Mouse (Mus musculus): ENCODE measurements around the gene Map2k3. TPM values are rescaled to one million over a fixed set of nuclear protein-coding genes. Genes with fewer than 3 reads are reported as not detected.
"Not testable (repeated sequence)": the region's sequence is repeated elsewhere in the genome, so short reads cannot be mapped to it uniquely, and the experiment has no call there.

Gene Map2k3
- total and polyA plus RNA-seq, 3 experiments, result 13.7 to 92.5 (median 35.5) TPM

DNA sequence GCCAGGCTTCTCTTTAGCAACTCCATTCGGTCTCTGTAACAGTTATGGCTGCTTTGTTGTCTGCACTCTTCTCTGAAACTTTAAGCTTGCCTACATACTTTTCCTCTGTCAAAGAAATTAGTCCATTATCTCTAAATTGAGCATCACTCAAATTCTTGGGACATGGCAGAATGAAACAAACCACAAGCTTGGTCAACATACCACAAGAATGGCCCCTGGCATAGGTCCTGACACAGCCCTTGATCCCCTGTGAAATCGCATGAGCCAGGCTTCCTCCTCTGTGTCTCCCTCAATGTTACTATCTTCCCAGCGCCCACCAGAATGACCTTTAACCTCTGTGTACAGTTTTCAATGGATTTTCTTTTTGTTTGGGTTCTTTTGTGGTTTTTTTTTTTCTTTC, 49.4 kb upstream of the Map2k3 start:
- H3K27ac ChIP-seq (ENCODE audit: insufficient read depth, low read depth), result no peak overlapping the region
- H3K27me3 ChIP-seq (replicated peaks), result no peaks in the 10 kb centered on the region
- H3K9me3 ChIP-seq (replicated peaks; ENCODE audit: low read length), result no peaks in the 10 kb centered on the region
- no peak for DNase-seq (ENCODE audit: extremely low read depth)
- no peak overlapping the region for H3K4me2 ChIP-seq (ENCODE audit: insufficient read depth, low read depth, poor library complexity, severe bottlenecking)
- peaks cover 19% of the 10 kb centered on the region for H3K79me2 ChIP-seq (replicated peaks; ENCODE audit: control insufficient read depth, extremely low read depth, insufficient read depth, poor library complexity, severe bottlenecking)
- no peak overlapping the region for H3K4me3 ChIP-seq (replicated peaks in 1 of 3; ENCODE audit: low read depth in 2 of 3, low read length in 2 of 3, poor library complexity in 1 of 3)
- H3K9ac ChIP-seq (ENCODE audit: insufficient read depth, low read depth), result no peak overlapping the region
- TF ChIP-seq KAT2A (IDR thresholded peaks at IDR 0.05; ENCODE audit: insufficient replicate concordance, low read length) (no peak), JUND (conservative IDR thresholded peaks at IDR 0.05; ENCODE audit: low read depth, low read length) (no peak), JUN (IDR thresholded peaks at IDR 0.05; ENCODE audit: insufficient read depth, low read depth, low read length) (no peak), ZC3H11A (IDR thresholded peaks at IDR 0.05; ENCODE audit: low read depth, low read length) (no peak), CTCF (conservative IDR thresholded peaks at IDR 0.05 in 1 of 2, IDR thresholded peaks at IDR 0.05 in 1 of 2; ENCODE audit: low read depth in 2 of 2, low read length in 2 of 2) (no peak), HCFC1 (IDR thresholded peaks at IDR 0.05; ENCODE audit: low read depth, low read length) (no peak), MEF2A (IDR thresholded peaks at IDR 0.05; ENCODE audit: borderline replicate concordance, low read depth, low read length) (no peak), SIN3A (IDR thresholded peaks at IDR 0.05; ENCODE audit: low read length) (no peak), NELFE (IDR thresholded peaks at IDR 0.05; ENCODE audit: low read depth, low read length) (no peak), UBTF (IDR thresholded peaks at IDR 0.05; ENCODE audit: low read depth, low read length) (no peak), BHLHE40 (IDR thresholded peaks at IDR 0.05; ENCODE audit: low read depth, low read length) (no peak), NRF1 (IDR thresholded peaks at IDR 0.05; ENCODE audit: low read depth, low read length) (no peak), TBP (conservative IDR thresholded peaks at IDR 0.05; ENCODE audit: low read depth, low read length) (no peak), MAZ (IDR thresholded peaks at IDR 0.05; ENCODE audit: low read depth, low read length) (no peak), MYC (IDR thresholded peaks at IDR 0.05; ENCODE audit: low read depth, low read length) (no peak), IRF4 (IDR thresholded peaks at IDR 0.05; ENCODE audit: low read depth, low read length) (no peak), USF2 (conservative IDR thresholded peaks at IDR 0.05; ENCODE audit: low read depth, low read length) (no peak)
- H3K4me1 ChIP-seq (ENCODE audit: control insufficient read depth in 1 of 2, insufficient read depth in 2 of 2), result peaks cover 6 to 17% of the 10 kb centered on the region in 2 experiments; a peak in 2 of 4 replicates
- dilution Hi-C loops (cut with MboI; ENCODE audit: extremely low pct_ligation_motif_present, extremely low pct_unique_long_range_greater_than_20kb, low sequenced_read_pairs) (no loop called here), in situ Hi-C loops (cut with MboI; ENCODE audit: low pct_ligation_motif_present, low pct_unique_long_range_greater_than_20kb, low sequenced_read_pairs) (no loop called here)
- peaks cover 2 to 38% of the 10 kb centered on the region in 2 experiments for H3K36me3 ChIP-seq (replicated peaks in 1 of 2; ENCODE audit: control insufficient read depth in 1 of 2, insufficient read depth in 1 of 2, low read length in 1 of 2)

DNA sequence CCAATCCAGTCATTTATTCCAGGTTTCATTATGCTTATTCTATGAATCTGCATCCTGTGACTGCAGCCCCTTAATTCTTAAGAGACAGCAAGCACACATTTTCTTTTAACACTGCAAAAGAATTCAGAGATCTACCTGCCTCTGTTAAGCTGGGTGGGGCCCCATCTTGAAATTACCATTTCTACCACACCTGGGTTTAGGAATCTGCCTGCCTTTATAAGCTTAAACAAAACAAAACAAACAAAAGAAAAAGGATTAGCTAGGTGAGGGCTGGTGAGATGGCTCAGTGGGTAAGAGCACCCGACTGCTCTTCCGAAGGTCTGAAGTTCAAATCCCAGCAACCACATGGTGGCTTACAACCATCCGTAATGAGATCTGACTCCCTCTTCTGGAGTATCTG, 44.8 kb upstream of the Map2k3 start:
- DNase-seq (ENCODE audit: extremely low read depth); in situ Hi-C loops (cut with MboI; ENCODE audit: low pct_ligation_motif_present, low pct_unique_long_range_greater_than_20kb, low sequenced_read_pairs); H3K9ac ChIP-seq (ENCODE audit: insufficient read depth, low read depth); H3K4me3 ChIP-seq (replicated peaks in 1 of 3; ENCODE audit: low read depth in 2 of 3, low read length in 2 of 3, poor library complexity in 1 of 3); H3K27ac ChIP-seq (ENCODE audit: insufficient read depth, low read depth); H3K4me1 ChIP-seq (ENCODE audit: control insufficient read depth in 1 of 2, insufficient read depth in 2 of 2); H3K27me3 ChIP-seq (replicated peaks); dilution Hi-C loops (cut with MboI; ENCODE audit: extremely low pct_ligation_motif_present, extremely low pct_unique_long_range_greater_than_20kb, low sequenced_read_pairs); H3K4me2 ChIP-seq (ENCODE audit: insufficient read depth, low read depth, poor library complexity, severe bottlenecking); H3K9me3 ChIP-seq (replicated peaks; ENCODE audit: low read length); H3K79me2 ChIP-seq (replicated peaks; ENCODE audit: control insufficient read depth, extremely low read depth, insufficient read depth, poor library complexity, severe bottlenecking): not testable (repeated sequence)
- peaks cover 0 to 25% of the 10 kb centered on the region in 2 experiments for H3K36me3 ChIP-seq (replicated peaks in 1 of 2; ENCODE audit: control insufficient read depth in 1 of 2, insufficient read depth in 1 of 2, low read length in 1 of 2)

Data from CH12.LX (cell line).